Mouse (Mus musculus) lung, adult 2 months (tissue): ENCODE results near the gene Zfp78.

Source experiments
- CTCF ChIP-seq: fragments of 200-500 bp; IDR thresholded peaks from 2 replicates; pipeline ENCODE4 v1.5.1; 2011; ENCODE audit warnings: mild to moderate bottlenecking, low read length, control low read depth; ENCODE audit not compliant: insufficient read depth
- POLR2A ChIP-seq: fragments of 200-500 bp; IDR thresholded peaks from 2 replicates; pipeline ENCODE4 v1.6.1; 2011; ENCODE audit warnings: low read depth, mild to moderate bottlenecking, control low read depth, low read length, borderline replicate concordance; ENCODE audit errors: extremely low read depth

DNA sequence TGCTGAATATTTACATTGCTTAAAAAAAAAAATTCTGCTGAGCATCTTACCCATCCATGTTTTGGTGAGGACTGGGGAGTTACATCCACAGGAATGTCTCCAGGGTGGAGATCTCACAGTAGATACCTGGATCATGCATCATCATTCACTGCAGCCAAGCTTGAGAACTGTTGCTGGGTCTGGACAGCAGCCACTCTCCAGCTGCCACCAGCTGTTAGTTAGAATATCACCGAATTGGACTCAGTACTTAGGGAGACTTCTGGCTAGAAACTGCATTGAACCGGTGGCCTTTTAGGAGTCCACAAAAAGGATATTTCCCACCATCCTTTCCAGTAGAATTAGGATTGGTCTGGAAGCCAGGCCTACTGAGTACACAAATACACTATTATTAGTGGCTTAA lies 5.0 kb upstream of the Zfp78 start:
- TF ChIP-seq POLR2A (no peak), CTCF (no peak)
